Mouse (Mus musculus) heart, adult 8-10 months (tissue): Measurements from ENCODE around the gene Csnk1g2. TPM values are rescaled to one million over a fixed set of nuclear protein-coding genes. Genes with fewer than 3 reads are reported as not detected.

ENCODE experiments used
- DNase-seq: peaks from one replicate; pipeline ENCODE4 v3.0.0; 2022; ENCODE audit warnings: low spot score
- total RNA-seq, 4 experiments: library from RNA; stranded (reverse); gene quantifications; 2 replicates each; pipeline ENCODE4 v1.2.4; 2022

Csnk1g2 gene
- total RNA-seq, result 100 to 1,000 TPM; 119 to 132 (median 122) TPM

GRCm38 (mm10) chr10:80622661-80623456 is at the start of gene Csnk1g2:
Gene Csnk1g2 (plus strand): TSS chr10:80622838.
- peak; percentile 28 for DNase-seq

- no peak for DNase-seq
Measured at GRCm38 (mm10) chr10:80573944-80574343, 48.7 kb upstream of the Csnk1g2 start.

GRCm38 (mm10) chr10:80574896-80575295 is 47.7 kb upstream of the Csnk1g2 start:
- DNase-seq, result no peak

- DNase-seq, result no peak
Measured at GRCm38 (mm10) chr10:80575925-80576324, 46.7 kb upstream of the Csnk1g2 start.

GRCm38 (mm10) chr10:80576351-80577194 is 46.1 kb upstream of the Csnk1g2 start:
- no peak for DNase-seq

- peak; percentile 98 for DNase-seq
Measured at GRCm38 (mm10) chr10:80577195-80578130, 45.2 kb upstream of the Csnk1g2 start, which contains the start of gene Klf16. Gene Klf16 (minus strand): TSS chr10:80577321.

- DNase-seq, result peak; percentile 83
Measured at GRCm38 (mm10) chr10:80578131-80578750, 44.4 kb upstream of the Csnk1g2 start.

GRCm38 (mm10) chr10:80578911-80579310 is 43.7 kb upstream of the Csnk1g2 start:
- no peak for DNase-seq

GRCm38 (mm10) chr10:80583047-80583446 is 39.6 kb upstream of the Csnk1g2 start:
- no peak for DNase-seq

- DNase-seq, result no peak
Measured at GRCm38 (mm10) chr10:80584045-80584488, 38.6 kb upstream of the Csnk1g2 start.

GRCm38 (mm10) chr10:80584642-80585552 is 37.7 kb upstream of the Csnk1g2 start:
- no peak for DNase-seq

- no peak for DNase-seq
Measured at GRCm38 (mm10) chr10:80585581-80585980, 37.1 kb upstream of the Csnk1g2 start.

- no peak for DNase-seq
Measured at GRCm38 (mm10) chr10:80586407-80587304, 36.0 kb upstream of the Csnk1g2 start.

GRCm38 (mm10) chr10:80587305-80587657 is 35.4 kb upstream of the Csnk1g2 start:
- DNase-seq, result peak; percentile 78

GRCm38 (mm10) chr10:80589127-80589878 is 33.3 kb upstream of the Csnk1g2 start:
- no peak for DNase-seq

- peak; percentile 94 for DNase-seq
Measured at GRCm38 (mm10) chr10:80589879-80590854, 32.5 kb upstream of the Csnk1g2 start, which contains the start of gene Abhd17a. Gene Abhd17a (minus strand): TSS chr10:80590341.

GRCm38 (mm10) chr10:80596318-80596717 is 26.3 kb upstream of the Csnk1g2 start:
- DNase-seq, result no peak
